Mouse (Mus musculus) heart, embryonic 15.5 days (tissue): ENCODE results near the gene Ube2d2b. TPM values are rescaled to one million over a fixed set of nuclear protein-coding genes. Genes with fewer than 3 reads are reported as not detected.

Experiments used
- ATAC-seq: fragments of 200-750 bp; cut with Nextera tagmentation; replicated peaks from 2 replicates; pipeline ENCODE4 v1.8.0; 2017; ENCODE audit warnings: low read depth, moderate TSS enrichment; ENCODE audit not compliant: insufficient number of reproducible peaks, insufficient read depth, low FRiP score
- H3K27ac ChIP-seq: fragments of 300-500 bp; sonication (generic); 2 replicates; pipeline ENCODE4 v1.5.1; 2015; ENCODE audit warnings: mild to moderate bottlenecking, inconsistent platforms
- H3K27me3 ChIP-seq: fragments of 300-500 bp; sonication (generic); 2 replicates; pipeline ENCODE4 v1.6.1; 2015; ENCODE audit warnings: inconsistent platforms
- H3K36me3 ChIP-seq: fragments of 300-500 bp; sonication (generic); 2 replicates; pipeline ENCODE4 v1.6.1; 2015; ENCODE audit warnings: mild to moderate bottlenecking, inconsistent platforms
- H3K4me1 ChIP-seq: fragments of 300-500 bp; sonication (generic); replicated peaks from 2 replicates; pipeline ENCODE4 v1.6.1; 2015; ENCODE audit warnings: inconsistent platforms
- H3K4me2 ChIP-seq: fragments of 300-500 bp; sonication (generic); 2 replicates; pipeline ENCODE4 v1.6.1; 2015; ENCODE audit warnings: inconsistent platforms, mild to moderate bottlenecking, moderate library complexity
- H3K4me3 ChIP-seq: fragments of 300-500 bp; sonication (generic); 2 replicates; pipeline ENCODE4 v1.5.1; 2015; ENCODE audit warnings: mild to moderate bottlenecking, inconsistent platforms
- H3K9ac ChIP-seq: fragments of 300-500 bp; sonication (generic); 2 replicates; pipeline ENCODE4 v1.6.1; 2015; ENCODE audit warnings: mild to moderate bottlenecking, inconsistent platforms
- H3K9me3 ChIP-seq: fragments of 300-500 bp; sonication (generic); replicated peaks from 2 replicates; pipeline ENCODE4 v1.6.1; 2016; ENCODE audit warnings: inconsistent platforms
- WGBS: fragments of 180-500 bp; shearing (Covaris S2); methylation state at CpG from one replicate; pipeline ENCODE4 v1.1.7; 2015; ENCODE audit warnings: mixed read lengths; 5-methylcytosine and 5-hydroxymethylcytosine counted together
- polyA plus RNA-seq: library from polyadenylated mRNA; unstranded; fragments of >200 nt; fragmentation: Nextera tagmentation; extraction: Ambion mirVana; gene quantifications from 2 replicates; pipeline ENCODE4 v1.2.1, GENCODE M21; 2015

Ube2d2b gene
- polyA plus RNA-seq, 1 experiment from 2014 or later: 0.21 TPM

- ATAC-seq: no peak
- Histone ChIP-seq H3K4me2 (peak overlapping the region; percentile 47; the same call in 1 of the 2 replicates), H3K9me3 (no peaks in the 10 kb centered on the region), H3K27ac (peak overlapping the region; percentile 85), H3K9ac (no peak overlapping the region), H3K4me1 (peaks cover 28% of the 10 kb centered on the region), H3K36me3 (no peaks in the 10 kb centered on the region), H3K4me3 (no peak overlapping the region), H3K27me3 (no peaks in the 10 kb centered on the region)
- WGBS: 42% methylated on average over 3 of the region's 3 CpGs
Observed at GRCm38 (mm10) chr5:107854556-107854955, 24.7 kb downstream of the Ube2d2b start.

GRCm38 (mm10) chr5:107855546-107855945, 25.6 kb downstream of the Ube2d2b start:
- WGBS: 74% methylated on average over 2 of the region's 2 CpGs
- H3K27me3 ChIP-seq: no peaks in the 10 kb centered on the region
- no peak overlapping the region for H3K4me3 ChIP-seq
- H3K9me3 ChIP-seq: no peaks in the 10 kb centered on the region
- no peak overlapping the region for H3K4me2 ChIP-seq
- H3K27ac ChIP-seq: no peak overlapping the region
- no peak for ATAC-seq
- H3K36me3 ChIP-seq: no peaks in the 10 kb centered on the region
- H3K9ac ChIP-seq: no peak overlapping the region
- peaks cover 28% of the 10 kb centered on the region for H3K4me1 ChIP-seq

- H3K27ac ChIP-seq: no peak overlapping the region
- H3K4me3 ChIP-seq: no peak overlapping the region
- no peak for ATAC-seq
- 49% methylated on average over 2 of the region's 2 CpGs for WGBS
- H3K9ac ChIP-seq: no peak overlapping the region
- no peaks in the 10 kb centered on the region for H3K27me3 ChIP-seq
- no peaks in the 10 kb centered on the region for H3K36me3 ChIP-seq
- H3K9me3 ChIP-seq: no peaks in the 10 kb centered on the region
- H3K4me1 ChIP-seq: peaks cover 13% of the 10 kb centered on the region
- H3K4me2 ChIP-seq: no peak overlapping the region
Observed at GRCm38 (mm10) chr5:107858963-107859362, 29.1 kb downstream of the Ube2d2b start.

GRCm38 (mm10) chr5:107863971-107864370, 34.1 kb downstream of the Ube2d2b start:
- Histone ChIP-seq H3K9me3 (no peaks in the 10 kb centered on the region), H3K4me3 (no peak overlapping the region), H3K9ac (no peak overlapping the region), H3K4me1 (peaks cover 27% of the 10 kb centered on the region), H3K27me3 (no peaks in the 10 kb centered on the region), H3K4me2 (no peak overlapping the region), H3K27ac (no peak overlapping the region), H3K36me3 (no peaks in the 10 kb centered on the region)
- ATAC-seq: no peak
- WGBS: 81% methylated on average over 3 of the region's 3 CpGs

- WGBS: 21% methylated on average over 2 of the region's 2 CpGs
- Histone ChIP-seq H3K27me3 (no peaks in the 10 kb centered on the region), H3K9ac (no peak overlapping the region), H3K4me3 (no peak overlapping the region), H3K4me1 (peaks cover 27% of the 10 kb centered on the region), H3K36me3 (no peaks in the 10 kb centered on the region), H3K4me2 (peak overlapping the region; percentile 65), H3K9me3 (no peaks in the 10 kb centered on the region), H3K27ac (peak overlapping the region; percentile 38)
- ATAC-seq: no peak
Observed at GRCm38 (mm10) chr5:107866127-107867126, 36.5 kb downstream of the Ube2d2b start.

- no peaks in the 10 kb centered on the region for H3K36me3 ChIP-seq
- peaks cover 40% of the 10 kb centered on the region for H3K4me1 ChIP-seq
- peak overlapping the region; percentile 95 for H3K27ac ChIP-seq
- H3K4me2 ChIP-seq: peak overlapping the region; percentile 65
- WGBS: under 1% methylated on average over 81 of the region's 82 CpGs
- no peaks in the 10 kb centered on the region for H3K27me3 ChIP-seq
- H3K9ac ChIP-seq: peak overlapping the region; percentile 81
- H3K4me3 ChIP-seq: peak overlapping the region; percentile 68
- H3K9me3 ChIP-seq: no peaks in the 10 kb centered on the region
- ATAC-seq: peak; percentile 56
Observed at GRCm38 (mm10) chr5:107867970-107868904, 38.3 kb downstream of the Ube2d2b start.

- peak; percentile 98 for ATAC-seq
- Histone ChIP-seq H3K27ac (peak overlapping the region; percentile 95), H3K4me2 (peak overlapping the region; percentile 65), H3K36me3 (no peaks in the 10 kb centered on the region), H3K9me3 (no peaks in the 10 kb centered on the region), H3K4me1 (peaks cover 44% of the 10 kb centered on the region), H3K27me3 (no peaks in the 10 kb centered on the region), H3K4me3 (peak overlapping the region; percentile 68), H3K9ac (peak overlapping the region; percentile 81)
- WGBS: under 1% methylated on average over 53 of the region's 58 CpGs
Observed at GRCm38 (mm10) chr5:107868905-107869424, 39.1 kb downstream of the Ube2d2b start.

GRCm38 (mm10) chr5:107869701-107870100, 39.8 kb downstream of the Ube2d2b start:
- Histone ChIP-seq H3K9ac (no peak overlapping the region), H3K36me3 (no peaks in the 10 kb centered on the region), H3K9me3 (no peaks in the 10 kb centered on the region), H3K4me3 (no peak overlapping the region), H3K4me1 (peaks cover 42% of the 10 kb centered on the region), H3K27ac (0 out of 2 replicates have a peak overlapping the region, but pooled peaks have one; percentile 95), H3K4me2 (peak overlapping the region; percentile 65), H3K27me3 (no peaks in the 10 kb centered on the region)
- 43% methylated on average over 2 of the region's 2 CpGs for WGBS
- no peak for ATAC-seq

GRCm38 (mm10) chr5:107873330-107873729, 43.4 kb downstream of the Ube2d2b start:
- no peaks in the 10 kb centered on the region for H3K36me3 ChIP-seq
- peak overlapping the region; percentile 89 for H3K27ac ChIP-seq
- ATAC-seq: no peak
- H3K4me2 ChIP-seq: peak overlapping the region; percentile 46
- peaks cover 26% of the 10 kb centered on the region for H3K4me1 ChIP-seq
- no peak overlapping the region for H3K9ac ChIP-seq
- WGBS: 86% methylated on average over 6 of the region's 6 CpGs
- no peaks in the 10 kb centered on the region for H3K9me3 ChIP-seq
- no peaks in the 10 kb centered on the region for H3K27me3 ChIP-seq
- H3K4me3 ChIP-seq: no peak overlapping the region

GRCm38 (mm10) chr5:107873886-107874302, 44.0 kb downstream of the Ube2d2b start:
- 31% methylated on average over 7 of the region's 7 CpGs for WGBS
- Histone ChIP-seq H3K36me3 (no peaks in the 10 kb centered on the region), H3K4me3 (peak overlapping the region; percentile 20; the same call in 1 of the 2 replicates), H3K4me1 (peaks cover 26% of the 10 kb centered on the region), H3K9ac (no peak overlapping the region), H3K27me3 (no peaks in the 10 kb centered on the region), H3K9me3 (no peaks in the 10 kb centered on the region), H3K27ac (peak overlapping the region; percentile 89), H3K4me2 (peak overlapping the region; percentile 46)
- ATAC-seq: peak; percentile 44; the same call in 1 of the 2 replicates
